Mouse (Mus musculus) granulocyte monocyte progenitor cell, adult 5-6 weeks (primary cell): ENCODE measurements around the gene Cish. TPM values are rescaled to one million over a fixed set of nuclear protein-coding genes. Genes with fewer than 3 reads are reported as not detected.

Experiments
- ATAC-seq: replicated peaks from 2 replicates; pipeline ENCODE4 v1.8.0; 2016; ENCODE audit warnings: mild to moderate bottlenecking, moderate TSS enrichment, inconsistent platforms; ENCODE audit not compliant: poor library complexity, severe bottlenecking
- total RNA-seq, 2 experiments: library from RNA; stranded (forward) in 1 of 2; stranded (reverse) in 1 of 2; fragments of 200-712, 200-1000 nt in 1 of 2; fragments of >200 nt in 1 of 2; fragmentation: Nextera tagmentation in 1 of 2; gene quantifications; 2 replicates each; pipeline ENCODE4 v1.2.3; 2014 to 2017

The Cish gene
- total RNA-seq, 2 experiments from 2014 or later = 0.24 to 0.36 TPM

DNA sequence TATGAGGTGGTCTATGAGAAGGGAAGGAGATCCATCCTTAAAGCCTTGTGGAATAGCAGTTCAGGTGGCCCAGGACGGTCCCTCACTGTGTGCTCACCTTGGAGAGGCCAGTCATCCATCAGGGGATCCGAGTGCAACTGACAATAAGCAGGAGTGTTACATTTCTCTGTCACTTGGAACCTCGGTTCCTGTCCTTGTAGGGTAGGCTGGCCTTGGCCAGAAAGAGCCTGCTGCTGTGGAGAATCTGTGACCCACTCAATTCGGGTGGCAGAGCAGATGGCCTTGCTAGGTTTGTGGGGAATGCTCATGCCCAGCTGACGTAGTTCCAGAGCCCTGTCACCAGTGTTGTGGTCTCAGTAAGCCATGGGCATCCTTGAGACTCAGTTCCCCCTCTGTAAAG lies 13.8 kb downstream of the Cish start:
- ATAC-seq = no peak

DNA sequence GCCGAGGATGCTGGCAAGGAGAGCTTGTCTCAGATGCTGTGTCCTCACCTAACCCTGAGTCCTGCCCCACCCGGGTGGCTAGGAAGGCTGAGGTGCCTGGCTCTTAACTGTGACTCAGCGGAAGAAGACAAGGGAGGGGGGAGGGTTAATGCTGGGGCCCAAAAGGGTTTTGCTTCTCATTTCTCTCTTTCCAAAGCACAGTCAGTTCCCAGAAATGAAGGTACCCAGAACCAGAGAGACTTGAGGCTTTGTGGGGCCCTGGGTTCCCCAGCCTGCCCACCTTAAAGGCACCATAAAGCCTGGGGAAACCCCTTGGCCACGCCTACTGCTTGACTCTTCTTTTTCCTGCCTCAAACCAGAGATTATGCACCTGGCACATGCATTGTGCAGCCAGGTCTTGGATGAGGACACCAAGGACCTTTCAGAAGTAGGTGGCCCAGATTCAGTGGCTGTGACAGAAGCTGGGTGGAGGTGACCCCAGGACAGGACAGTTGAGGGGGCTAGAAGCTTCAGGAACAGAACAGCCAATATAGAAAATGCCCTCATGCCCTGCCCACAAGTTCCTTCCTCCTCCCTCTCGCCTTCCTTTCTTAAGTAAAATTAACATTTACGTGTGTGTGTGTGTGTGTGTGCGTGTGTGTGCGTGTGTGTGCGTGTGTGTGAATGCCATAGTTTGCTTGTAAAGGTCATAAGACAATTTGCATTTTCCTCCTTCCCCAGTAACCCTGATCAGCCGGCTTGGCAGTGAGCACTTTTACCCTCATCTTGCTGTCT lies 17.2 kb downstream of the Cish start:
- ATAC-seq = peak; percentile 90

DNA sequence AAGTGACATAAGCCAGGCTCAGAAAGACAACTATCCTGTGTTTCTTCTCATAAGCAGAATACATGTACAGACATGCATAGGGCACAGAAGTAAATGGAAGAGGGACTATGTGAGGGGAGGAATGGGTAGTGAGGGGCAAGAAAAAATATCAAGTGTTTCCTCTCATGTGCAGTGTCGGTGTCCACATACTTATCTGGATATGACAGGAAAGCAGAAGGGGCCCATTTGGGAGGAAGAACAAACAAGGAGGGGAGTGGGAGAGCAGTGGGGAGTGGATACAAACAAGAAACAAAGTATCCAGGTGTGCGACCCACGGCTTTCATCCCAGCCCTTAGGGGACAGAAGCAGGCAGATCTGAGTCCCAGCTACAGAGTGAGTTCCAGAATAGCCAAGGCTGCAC lies 18.1 kb downstream of the Cish start:
- ATAC-seq = no peak

DNA sequence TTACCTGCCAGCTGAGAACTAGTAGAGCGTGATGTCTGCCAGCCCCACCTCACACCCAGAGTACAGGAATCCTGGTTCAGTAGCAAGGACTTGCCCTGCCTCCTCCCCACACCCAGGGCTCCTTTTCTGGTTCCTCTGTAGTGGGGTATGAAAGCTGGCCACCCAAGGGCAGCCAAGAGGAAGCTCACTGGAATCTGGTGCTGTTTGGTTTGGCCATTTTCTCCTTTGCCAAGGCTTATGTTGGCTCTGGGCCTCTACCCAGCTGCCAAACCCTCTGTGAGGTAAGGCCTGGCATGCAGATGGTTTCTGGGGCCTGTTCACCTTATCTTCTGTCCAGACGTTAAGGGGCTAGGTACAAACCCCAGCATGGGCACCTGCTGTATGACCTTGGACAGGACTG lies 20.0 kb downstream of the Cish start:
- ATAC-seq = no peak

DNA sequence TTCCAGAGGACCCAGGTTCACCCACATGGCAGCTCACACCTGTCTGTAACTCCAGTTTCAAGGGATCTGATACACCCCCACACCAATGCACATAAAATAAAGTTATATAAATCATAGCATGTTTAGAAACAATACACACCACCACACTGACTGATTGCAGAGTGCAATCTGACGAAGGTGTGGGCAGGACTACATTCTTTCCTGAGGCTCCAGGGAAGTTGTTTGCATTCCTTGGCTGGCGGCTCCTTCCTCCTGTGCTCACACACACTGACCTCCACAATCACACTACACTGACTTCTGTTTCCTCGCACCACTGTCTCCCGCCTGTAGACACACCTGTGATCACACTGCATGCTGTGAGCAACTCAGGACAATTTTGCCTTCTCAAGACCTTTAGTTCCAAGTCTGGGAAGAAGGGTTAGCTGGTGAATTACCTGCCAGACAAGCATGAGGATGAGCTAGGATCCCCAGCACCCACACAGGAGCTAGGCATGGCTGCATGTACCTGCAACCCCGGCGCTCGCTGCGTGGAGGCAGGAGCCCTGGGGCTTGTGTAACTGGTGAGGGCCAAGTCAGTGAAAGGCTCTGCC lies 26.7 kb downstream of the Cish start:
- ATAC-seq = no peak

DNA sequence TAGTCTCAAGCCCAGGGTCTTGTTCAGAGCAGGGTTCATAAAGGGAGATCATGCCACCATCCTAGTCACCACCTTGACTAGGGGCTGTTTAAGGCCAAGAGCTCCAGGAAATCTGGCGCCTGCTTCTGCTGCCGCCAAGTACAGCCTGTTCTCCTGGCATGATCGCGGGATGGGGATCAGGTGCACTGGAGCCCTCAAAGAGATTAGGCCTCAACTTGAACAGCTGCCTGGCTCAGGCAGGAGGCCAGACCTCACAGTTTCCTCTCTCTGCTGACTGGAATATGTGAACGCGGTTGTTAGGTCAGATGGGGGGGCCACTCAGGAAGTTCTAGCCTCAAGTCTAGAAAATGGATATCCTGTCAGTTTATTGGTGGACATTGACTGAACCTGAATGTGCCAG lies 27.7 kb downstream of the Cish start:
- peak; percentile 55 for ATAC-seq

DNA sequence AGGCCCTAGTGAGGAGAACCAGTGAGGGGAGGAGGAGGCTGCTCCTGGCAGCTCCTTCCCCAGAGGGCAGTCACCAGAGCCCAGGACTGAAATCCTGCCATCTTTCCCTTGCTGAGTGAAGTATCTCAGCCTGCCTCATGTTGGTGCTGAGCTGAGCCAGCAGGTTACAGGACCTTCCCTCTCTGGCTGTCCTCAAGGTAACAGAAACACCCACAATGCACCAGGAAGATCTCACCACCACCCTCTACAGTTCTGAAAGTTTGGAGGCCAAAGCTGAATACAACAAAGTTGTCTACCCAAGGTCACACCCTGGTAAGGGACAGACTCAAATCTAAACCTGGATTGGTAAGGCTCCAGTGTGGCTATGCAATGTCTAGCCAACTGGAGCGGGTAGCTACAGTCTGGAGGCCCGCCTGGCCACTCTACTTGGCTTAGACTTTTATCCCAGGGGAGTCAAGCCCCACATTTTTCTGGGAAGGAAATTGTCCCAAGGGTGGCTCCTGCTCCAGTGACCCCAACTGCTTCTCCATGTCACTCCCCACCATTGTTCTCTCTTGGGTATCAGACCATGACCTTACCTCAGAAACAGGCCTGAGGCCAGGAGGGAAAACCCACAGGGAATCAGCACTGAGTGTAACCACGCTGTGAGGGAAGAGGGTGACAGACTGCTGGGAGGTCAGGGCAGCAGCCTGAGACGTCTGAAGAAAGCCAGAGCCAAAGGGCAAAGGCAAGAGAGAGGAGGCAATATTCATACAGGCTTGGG lies 29.2 kb downstream of the Cish start:
- ATAC-seq = no peak

DNA sequence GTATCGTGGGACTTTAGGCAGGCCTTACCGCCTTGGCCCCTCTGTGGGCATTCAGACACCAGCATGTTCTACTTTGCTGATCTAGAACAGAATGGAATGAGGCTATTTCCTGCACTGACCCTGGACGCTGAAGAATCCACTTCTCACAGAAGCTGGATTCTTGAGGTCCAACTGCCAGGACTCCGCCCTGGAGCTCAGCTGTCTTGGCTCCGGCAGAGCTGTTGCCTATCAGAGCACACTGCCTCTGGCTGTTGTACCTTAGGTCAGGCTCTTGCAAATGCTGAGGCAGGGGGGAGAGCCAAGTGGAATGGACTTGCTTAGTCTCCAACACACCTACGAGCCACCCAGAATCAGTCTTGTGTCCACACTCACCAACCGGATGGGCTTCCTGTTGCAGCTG lies 30.1 kb downstream of the Cish start:
- no peak for ATAC-seq

DNA sequence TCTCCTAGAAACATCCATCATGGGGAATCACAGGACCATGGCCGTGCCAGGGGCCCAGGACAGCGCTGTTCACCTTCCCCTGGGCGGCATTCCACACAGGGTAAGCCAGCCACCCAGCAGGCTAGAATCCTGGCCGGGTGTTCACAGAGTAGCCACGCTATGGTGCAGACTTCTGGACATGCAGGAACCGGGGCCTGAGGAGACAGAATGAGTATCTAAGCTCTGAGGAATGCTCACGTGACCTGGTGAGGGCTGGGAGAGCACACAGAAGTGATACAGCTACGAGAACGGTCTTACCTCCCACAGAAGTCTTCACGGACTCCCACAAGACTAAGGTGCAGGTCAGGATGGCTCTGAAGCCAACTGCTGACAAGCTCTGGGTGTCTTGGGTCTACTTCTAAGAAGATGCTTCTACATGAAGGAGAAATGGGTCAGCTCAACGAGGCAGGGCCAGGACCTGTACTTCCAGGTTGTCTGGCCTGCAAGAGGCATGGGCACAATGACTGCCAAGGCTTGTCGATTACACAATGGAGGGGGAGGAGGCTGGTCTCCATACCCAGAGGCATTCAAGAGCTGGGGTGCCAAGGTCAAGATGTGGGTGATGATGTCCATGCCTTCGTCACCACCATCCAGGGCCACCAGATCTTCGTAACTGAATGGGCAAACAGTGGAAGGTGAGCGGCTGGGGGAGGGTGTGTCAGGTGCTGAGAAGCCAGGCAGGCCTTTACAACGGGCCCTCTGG lies 32.2 kb downstream of the Cish start:
- no peak for ATAC-seq

DNA sequence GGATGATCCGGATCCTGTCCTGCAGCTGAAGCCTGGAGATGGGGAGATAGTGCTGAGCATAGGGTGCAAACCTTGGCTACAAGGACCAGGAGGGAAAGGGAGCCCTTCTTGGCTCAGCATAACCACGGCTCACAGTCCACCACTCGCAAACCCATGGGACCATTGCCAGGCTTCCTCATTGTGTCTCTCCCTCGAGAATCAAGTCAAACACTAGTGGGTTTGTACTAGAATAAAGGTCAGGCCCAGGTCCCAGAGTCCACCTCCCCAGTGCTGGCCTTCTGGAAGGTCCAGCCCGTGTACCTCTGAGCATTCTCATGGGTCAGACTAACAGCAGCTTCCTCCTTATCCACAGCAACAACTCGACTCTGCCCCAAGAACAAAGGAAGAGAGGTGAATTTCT lies 35.0 kb downstream of the Cish start:
- ATAC-seq = no peak

DNA sequence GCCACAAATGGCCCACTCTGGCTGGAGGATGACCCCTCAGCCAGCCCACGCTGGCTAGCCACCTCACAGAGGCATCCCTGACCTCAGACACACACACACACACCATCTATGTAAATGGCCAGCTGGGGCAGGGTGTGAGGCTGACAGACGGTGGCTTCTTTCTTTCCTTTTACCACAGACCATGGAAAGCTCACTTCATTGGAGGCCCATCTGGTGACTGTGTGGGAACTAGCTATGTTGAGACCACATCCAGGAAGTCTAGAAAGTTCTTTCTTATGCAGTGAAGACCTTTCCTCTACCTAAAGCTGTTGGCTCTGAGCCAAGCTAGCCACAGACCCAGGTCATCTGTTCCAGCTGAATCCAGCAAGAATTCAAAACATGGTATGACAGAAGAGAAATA lies 37.9 kb downstream of the Cish start:
- ATAC-seq = no peak

DNA sequence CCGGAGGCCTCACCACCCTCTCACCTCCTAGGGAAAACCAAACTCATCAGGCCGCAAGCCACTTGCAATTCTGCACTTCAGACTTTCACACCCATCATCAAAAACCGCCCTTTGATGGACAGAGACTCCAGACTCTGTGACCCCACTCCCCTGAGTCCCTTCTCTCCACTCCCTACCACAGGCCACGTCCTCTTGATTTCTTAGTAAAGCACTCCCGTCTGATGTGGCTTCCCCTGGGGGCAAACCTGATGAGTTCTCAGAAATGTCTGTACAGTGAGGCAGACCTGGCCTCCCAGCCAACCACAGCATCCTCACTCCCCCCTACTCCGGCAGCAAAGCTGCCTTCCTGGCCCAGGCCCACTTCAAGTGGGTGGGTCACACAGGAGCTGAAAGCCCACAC lies 38.5 kb downstream of the Cish start:
- ATAC-seq = no peak

DNA sequence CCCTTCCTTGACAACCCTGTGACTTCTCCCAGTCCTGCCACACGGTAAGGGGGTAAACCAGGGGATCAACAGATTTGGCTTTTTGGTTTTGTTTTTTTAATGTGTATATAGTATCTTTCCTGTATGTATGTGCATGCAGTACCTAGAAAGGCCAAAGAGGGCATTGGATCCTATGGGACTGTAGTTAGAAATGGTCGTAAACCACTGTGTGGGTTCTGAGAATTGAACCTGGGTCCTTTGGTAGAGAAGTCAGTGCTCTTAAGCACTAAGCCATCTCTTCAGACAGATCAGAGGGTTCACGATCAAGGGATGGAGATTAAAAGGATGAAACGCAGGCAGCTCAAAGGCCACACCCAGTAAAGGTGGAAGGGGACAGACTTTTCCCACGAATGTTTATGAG lies 39.2 kb downstream of the Cish start:
- no peak; the same call in 1 of the 2 replicates for ATAC-seq

DNA sequence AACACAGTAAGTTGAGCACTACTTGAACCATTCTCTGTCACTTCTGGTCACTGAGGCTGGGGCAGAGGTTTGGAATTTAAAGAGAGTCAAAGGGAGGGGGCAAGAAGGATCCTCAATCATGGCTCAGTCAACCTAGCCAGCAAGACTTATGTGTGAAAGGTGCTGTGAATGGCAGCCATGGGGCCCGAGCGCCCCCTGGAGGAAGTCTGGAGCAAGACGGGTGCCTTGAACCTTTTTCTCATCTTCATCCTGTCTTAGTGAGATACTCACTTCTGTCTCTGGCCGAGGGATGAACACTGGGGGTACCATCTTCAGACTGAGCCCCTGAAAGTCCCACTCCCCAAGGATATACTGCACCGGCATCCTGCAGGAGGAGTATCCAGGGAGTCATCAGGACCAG lies 40.1 kb downstream of the Cish start:
- ATAC-seq = peak; percentile 53

DNA sequence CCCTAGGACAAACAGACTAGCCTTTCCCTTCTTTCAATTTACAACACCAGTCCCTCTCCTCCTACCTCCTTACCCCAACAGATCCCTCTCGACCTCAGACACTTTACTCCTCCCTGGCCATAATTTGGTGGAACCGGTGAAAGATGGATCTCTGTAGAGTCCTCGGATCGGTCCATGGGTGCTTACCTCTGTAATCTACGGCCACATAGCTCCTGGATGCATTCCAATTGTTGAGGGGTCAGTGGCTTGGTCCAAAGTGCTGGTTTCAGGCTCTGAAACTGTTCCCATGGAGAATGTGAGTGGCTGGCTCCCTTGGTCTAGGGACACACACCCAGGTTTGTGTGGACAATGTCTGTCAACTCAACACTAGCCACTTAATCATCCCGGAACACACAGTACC lies 40.6 kb downstream of the Cish start:
- no peak for ATAC-seq

DNA sequence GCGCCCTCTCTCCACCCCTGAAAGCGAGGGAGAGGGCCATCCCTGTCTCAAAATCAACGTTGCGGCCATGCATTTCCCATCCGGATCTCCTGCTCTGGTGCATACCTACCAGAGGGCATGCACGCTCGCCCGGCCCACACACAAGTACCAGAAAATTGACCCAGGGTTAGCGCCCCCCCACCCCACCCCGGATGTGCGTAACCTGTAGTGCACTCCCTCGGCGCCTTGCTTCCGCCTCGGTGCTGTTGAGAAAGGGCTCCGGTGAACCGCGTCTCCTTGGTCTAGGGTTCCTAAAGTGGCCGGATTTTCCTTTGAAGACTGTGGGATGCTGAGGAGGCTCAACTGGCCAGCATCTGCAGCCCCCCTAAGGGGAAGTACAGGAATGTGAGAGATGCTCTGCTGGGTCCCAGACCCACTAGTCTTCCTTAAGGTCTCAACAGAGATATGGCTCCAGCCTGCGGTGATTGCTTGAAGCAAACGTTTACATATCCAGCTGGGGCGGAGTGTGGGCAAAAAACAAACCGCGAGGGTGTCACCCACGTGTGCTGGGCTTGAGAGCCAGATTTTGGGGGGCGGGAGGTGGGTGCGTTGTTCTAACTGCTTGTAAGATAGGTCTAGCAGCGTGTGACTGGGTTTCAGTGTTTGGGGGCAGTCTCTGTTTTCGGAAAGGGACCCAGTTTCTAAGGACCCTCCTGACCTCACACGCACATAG lies 42.5 kb downstream of the Cish start, which contains the start of gene Hemk1:
Hemk1 (minus strand) TSS at position 179 of the 712 bp plus-strand sequence.
- ATAC-seq = peak; percentile 72

DNA sequence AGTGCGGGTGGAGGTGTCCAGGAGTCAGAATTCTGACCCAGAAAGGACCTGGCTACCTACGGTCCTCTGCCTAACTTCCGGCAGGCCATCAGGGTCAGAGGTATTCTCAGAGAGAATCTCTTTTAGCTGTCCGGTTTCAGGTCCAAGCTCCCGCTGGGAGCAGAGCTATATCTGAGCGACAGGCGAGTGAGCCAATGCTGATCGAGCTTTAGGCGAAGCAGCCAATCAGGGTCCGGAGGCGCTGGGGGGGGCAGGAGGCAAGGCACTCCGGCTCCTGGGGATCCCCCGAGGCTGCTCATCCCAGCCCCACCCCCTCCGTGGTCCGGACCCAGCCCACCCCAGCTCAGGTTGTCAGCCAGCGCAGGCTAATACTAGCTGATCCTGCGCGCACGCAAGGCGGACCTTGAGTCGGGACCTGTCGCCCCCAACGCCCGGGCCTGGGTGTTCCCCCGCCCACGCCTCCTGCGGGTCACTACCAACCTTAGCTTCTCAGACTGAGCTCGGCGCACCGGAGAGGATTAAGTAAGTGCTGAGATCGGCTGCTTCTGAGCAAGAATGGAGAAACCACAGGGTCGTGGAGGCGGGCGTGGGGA lies 44.5 kb downstream of the Cish start, which contains the start of gene 6430571L13Rik:
6430571L13Rik (plus strand) TSS at position 336 of the 593 bp plus-strand sequence.
- ATAC-seq = peak; percentile 79

DNA sequence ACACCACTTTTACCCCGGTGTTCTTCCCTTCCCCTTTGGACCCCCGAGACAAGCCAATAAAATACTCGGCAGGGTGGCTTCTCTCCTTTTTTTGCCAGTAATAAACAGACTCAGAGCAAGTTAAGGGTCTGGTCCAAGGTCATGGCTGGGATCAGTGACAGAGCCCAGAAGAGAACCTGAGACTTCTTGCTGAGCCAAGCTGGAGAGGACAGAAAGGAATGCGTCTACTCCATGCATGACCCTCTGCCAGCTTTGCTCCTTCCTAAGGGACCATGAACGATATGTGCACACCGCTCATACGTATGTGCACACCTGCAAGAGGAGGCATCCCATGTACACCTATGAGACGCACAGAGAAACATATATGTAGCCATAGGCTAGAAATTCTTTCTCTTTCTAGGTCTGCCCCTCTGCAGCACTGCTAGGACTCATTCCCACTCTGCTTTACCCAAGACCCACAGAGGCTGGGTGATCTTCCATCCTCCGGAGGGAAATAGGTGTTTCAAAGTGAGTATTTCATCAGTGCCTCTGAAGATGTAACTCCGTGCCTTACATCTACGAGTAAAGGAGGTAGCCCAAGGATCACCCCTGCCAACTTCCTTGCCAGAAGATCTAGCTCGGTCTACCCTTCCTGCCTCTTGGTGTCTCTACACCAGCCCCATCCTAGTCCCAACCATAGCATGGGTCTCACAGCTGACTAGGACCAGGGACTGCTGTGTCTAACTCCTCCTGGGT lies 45.3 kb downstream of the Cish start:
- no peak for ATAC-seq

DNA sequence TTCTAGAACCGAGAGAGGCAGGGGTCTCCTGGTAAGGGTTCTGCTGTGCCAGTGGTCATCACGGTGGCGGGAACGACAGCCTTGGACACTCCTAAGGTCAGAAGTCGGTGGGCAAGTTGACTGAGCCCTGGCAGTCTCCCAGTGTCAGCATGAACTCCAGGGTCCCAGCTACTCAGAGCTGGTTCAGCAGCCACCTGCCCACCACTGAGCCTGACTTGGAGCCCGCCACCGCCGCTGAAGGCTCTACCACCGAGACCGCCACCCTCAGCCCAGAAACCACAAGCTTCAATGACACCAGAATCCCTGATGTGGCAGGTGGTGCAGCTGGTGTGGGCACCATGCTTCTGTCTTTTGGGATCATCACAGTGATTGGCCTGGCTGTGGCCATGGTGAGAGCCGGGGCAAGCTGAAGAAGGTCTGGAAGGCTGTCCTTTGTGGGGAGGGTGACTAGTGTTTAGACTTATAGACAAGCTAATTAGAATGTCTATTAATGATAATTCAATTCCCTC lies 46.4 kb downstream of the Cish start:
- no peak for ATAC-seq
